8 mouse cellular contexts compared by ENCODE assay signal in genomic region chr9:107231539-107232139, GRCm38 (mm10). TPM values are rescaled to one million over a fixed set of nuclear protein-coding genes. Genes with fewer than 3 reads are reported as not detected.
DNase-seq lines count a peak whose midpoint lies in the region; ATAC-seq and TF ChIP-seq lines count a peak whose summit lies in the region.

Gene Dock3 (minus strand): TSS chr9:107231909.

- no peaks in the 10 kb centered on the region; the same call in 1 of the 2 replicates for H3K4me1 ChIP-seq in hindbrain, postnatal 0 days (ENCODE audit: insufficient read depth, low read length)
- H3K4me1 ChIP-seq in midbrain, embryonic 11.5 days (ENCODE audit: control insufficient read depth, insufficient read depth, low read length) = no peaks in the 10 kb centered on the region
- H3K4me1 ChIP-seq in stomach, embryonic 15.5 days = peaks cover 10% of the 10 kb centered on the region

- peak within 1 kb of the TSS; percentile 95 for H3K4me3 ChIP-seq in hindbrain, postnatal 0 days (ENCODE audit: low read length)
- peak within 1 kb of the TSS; percentile 83 for H3K4me3 ChIP-seq in midbrain, embryonic 11.5 days (ENCODE audit: low read depth, low read length)
- peak within 1 kb of the TSS; percentile 55 for H3K4me3 ChIP-seq in stomach, embryonic 15.5 days (replicated peaks)

- ATAC-seq in hindbrain, postnatal 0 days = peak; percentile 94
- peak; percentile 91 for ATAC-seq in midbrain, embryonic 11.5 days (ENCODE audit: low FRiP score)
- peak; percentile 72 for ATAC-seq in stomach, embryonic 15.5 days (ENCODE audit: insufficient read depth, low FRiP score, low read depth)

- peak within 1 kb of the TSS; percentile 95 for H3K27ac ChIP-seq in hindbrain, postnatal 0 days
- H3K27ac ChIP-seq in midbrain, embryonic 11.5 days (ENCODE audit: low read depth, low read length) = peak within 1 kb of the TSS; percentile 57
- H3K27ac ChIP-seq in stomach, embryonic 15.5 days = no peak within 1 kb of the TSS

- DNase-seq in layer of hippocampus, adult 11-12 months (ENCODE audit: low spot score) = peak; percentile 75
- no peak for DNase-seq in layer of hippocampus, adult 9-10 months (ENCODE audit: low spot score)
- DNase-seq in cerebellum, postnatal 36 days = peak; percentile 83 to 87
- DNase-seq in gastrocnemius, adult 8-10 months (ENCODE audit: low spot score in 2 of 2) = peak; percentile 29 to 34
- peak; percentile 96 for DNase-seq in hindbrain, postnatal 0 days (ENCODE audit: low spot score)
- DNase-seq in left cerebral cortex, postnatal 4 days = peak; percentile 81
- peak; percentile 98 for DNase-seq in midbrain, embryonic 11.5 days (ENCODE audit: low spot score, missing footprints)

- no peak for TF ChIP-seq CTCF in hindbrain, postnatal 0 days (IDR thresholded peaks at IDR 0.05; ENCODE audit: low read depth)

- intact Hi-C loops in left cerebral cortex, postnatal 4 days (cut with DNase I) = no loop called here

- H3K4me2 ChIP-seq in hindbrain, postnatal 0 days (ENCODE audit: low read depth, low read length) = peak within 1 kb of the TSS; percentile 66
- peak within 1 kb of the TSS; percentile 96 for H3K4me2 ChIP-seq in midbrain, embryonic 11.5 days
- H3K4me2 ChIP-seq in stomach, embryonic 15.5 days = peak within 1 kb of the TSS; percentile 99

- WGBS in hindbrain, postnatal 0 days = under 1% methylated on average over 41 of the region's 87 CpGs
- WGBS in midbrain, embryonic 11.5 days = under 1% methylated on average over 46 of the region's 87 CpGs
- under 1% methylated on average over 87 of the region's 87 CpGs for WGBS in stomach, embryonic 15.5 days

- no peaks in the 10 kb centered on the region for H3K27me3 ChIP-seq in hindbrain, postnatal 0 days (ENCODE audit: insufficient read depth, low read length)
- peaks cover 28% of the 10 kb centered on the region for H3K27me3 ChIP-seq in midbrain, embryonic 11.5 days (ENCODE audit: control insufficient read depth, insufficient read depth, low read length)
- H3K27me3 ChIP-seq in stomach, embryonic 15.5 days (replicated peaks) = peaks cover 82% of the 10 kb centered on the region

- H3K36me3 ChIP-seq in hindbrain, postnatal 0 days (ENCODE audit: insufficient read depth, low read length) = no peaks in the 10 kb centered on the region
- H3K36me3 ChIP-seq in midbrain, embryonic 11.5 days (ENCODE audit: control insufficient read depth, insufficient read depth, low read length) = no peaks in the 10 kb centered on the region
- H3K36me3 ChIP-seq in stomach, embryonic 15.5 days = no peaks in the 10 kb centered on the region

- peak within 1 kb of the TSS; percentile 98 for H3K9ac ChIP-seq in hindbrain, postnatal 0 days (replicated peaks; ENCODE audit: low read length)
- H3K9ac ChIP-seq in midbrain, embryonic 11.5 days (ENCODE audit: low read length) = peak within 1 kb of the TSS; percentile 82
- 0 out of 2 replicates have a peak within 1 kb of the TSS, but pooled peaks have one; percentile 19 for H3K9ac ChIP-seq in stomach, embryonic 15.5 days

- no peaks in the 10 kb centered on the region for H3K9me3 ChIP-seq in hindbrain, postnatal 0 days (ENCODE audit: low read length)
- H3K9me3 ChIP-seq in midbrain, embryonic 11.5 days (ENCODE audit: control insufficient read depth, low read length) = no peaks in the 10 kb centered on the region
- H3K9me3 ChIP-seq in stomach, embryonic 15.5 days = no peaks in the 10 kb centered on the region

RNA-seq across cellular contexts. Expression of gene Dock3, which starts in this region (rescaled TPM):
- total RNA-seq in gastrocnemius, adult 8-10 months (2022) = under 1 TPM in 3 of 4 experiments, not detected in 1; 0.13 to 0.32 (median 0.19) TPM
- 43.4 and 52.4 TPM in 2 replicates for total RNA-seq in hindbrain, postnatal 0 days (2014; rRNA removed)
- 21.6 and 23.9 TPM in 2 replicates for polyA plus RNA-seq in hindbrain, postnatal 0 days (2015; fragmentation: Nextera tagmentation; extraction: Ambion mirVana)
- 100 to 1,000 TPM; 159 to 181 TPM for total RNA-seq in left cerebral cortex, postnatal 4 days (2021)
- polyA plus RNA-seq in midbrain, embryonic 11.5 days (2014; fragmentation: Nextera tagmentation; extraction: Ambion mirVana) = 7.0 and 9.3 TPM in 2 replicates
- 0.62 and 0.99 TPM in 2 replicates for polyA plus RNA-seq in stomach, embryonic 15.5 days (2015; fragmentation: Nextera tagmentation; extraction: Ambion mirVana)

Comparison
In these comparisons a context has a peak if more than half of its experiments do, and no peak if none do; other contexts are left out.
1. RNA of gene Dock3 (total RNA-seq): 159 to 181 TPM in left cerebral cortex, postnatal 4 days and 43.4 to 52.4 TPM in hindbrain, postnatal 0 days; 0.13 to 0.32 TPM in gastrocnemius, adult 8-10 months; every median in the first group is over 10 times any median in the second.
2. Peak in DNase-seq in gastrocnemius, adult 8-10 months; RNA of the gene not detected or under 1 TPM.
3. Peak in ATAC-seq, H3K4me3 ChIP-seq, H3K9ac ChIP-seq and H3K4me2 ChIP-seq in stomach, embryonic 15.5 days; RNA of the gene not detected or under 1 TPM.
4. H3K9ac ChIP-seq: peak in every context shown above with its lines; median percentile 98 in hindbrain, postnatal 0 days; 82 in midbrain, embryonic 11.5 days; 19 in stomach, embryonic 15.5 days.
5. Peak in every context shown above with its lines, with median percentiles within 50 percentile points of each other: ATAC-seq, H3K4me2 ChIP-seq and H3K4me3 ChIP-seq.